Mouse (Mus musculus): Measurements from ENCODE around the gene Il17rc. TPM values are rescaled to one million over a fixed set of nuclear protein-coding genes. Genes with fewer than 3 reads are reported as not detected.

The Il17rc gene
- total RNA-seq, 2 experiments from 2014 or later: 19.9 to 26.9 TPM

- no peak for DNase-seq (ENCODE audit: low spot score in 2 of 2)
These were observed 19.4 kb upstream of the Il17rc start for GRCm38 (mm10) chr6:113451839-113452238.

- no peak for DNase-seq (ENCODE audit: low spot score in 2 of 2)
These were observed 16.2 kb upstream of the Il17rc start for GRCm38 (mm10) chr6:113455007-113455406.

- no peak for DNase-seq (ENCODE audit: low spot score in 2 of 2)
These were observed 13.2 kb upstream of the Il17rc start, which contains the start of gene Il17re for GRCm38 (mm10) chr6:113457952-113458534. Gene Il17re, plus strand, starts transcription at chr6:113458484.

GRCm38 (mm10) chr6:113458635-113459034, 12.6 kb upstream of the Il17rc start:
- DNase-seq (ENCODE audit: low spot score in 2 of 2): no peak

- DNase-seq (ENCODE audit: low spot score in 2 of 2): no peak
These were observed 7.2 kb upstream of the Il17rc start for GRCm38 (mm10) chr6:113464040-113464439.

- DNase-seq (ENCODE audit: low spot score in 2 of 2): no peak
These were observed 5.6 kb upstream of the Il17rc start for GRCm38 (mm10) chr6:113465602-113466001.

- no peak for DNase-seq (ENCODE audit: low spot score in 2 of 2)
These were observed 2.7 kb upstream of the Il17rc start for GRCm38 (mm10) chr6:113468512-113468911.

- DNase-seq (ENCODE audit: low spot score in 2 of 2): peak; percentile 43 to 57
These were observed 2.2 kb upstream of the Il17rc start for GRCm38 (mm10) chr6:113469021-113469420.

- peak; percentile 75 to 82 for DNase-seq (ENCODE audit: low spot score in 2 of 2)
These were observed 1.8 kb upstream of the Il17rc start for GRCm38 (mm10) chr6:113469432-113469831.

GRCm38 (mm10) chr6:113472061-113472460, 834 bp downstream of the Il17rc start:
- DNase-seq (ENCODE audit: low spot score in 2 of 2): no peak

GRCm38 (mm10) chr6:113473246-113473645, 2.0 kb downstream of the Il17rc start:
- no peak for DNase-seq (ENCODE audit: low spot score in 2 of 2)

- no peak for DNase-seq (ENCODE audit: low spot score in 2 of 2)
These were observed 2.5 kb downstream of the Il17rc start for GRCm38 (mm10) chr6:113473715-113474114.

- DNase-seq (ENCODE audit: low spot score in 2 of 2): no peak
These were observed 6.1 kb downstream of the Il17rc start for GRCm38 (mm10) chr6:113477353-113477752.

GRCm38 (mm10) chr6:113478906-113479305, 7.7 kb downstream of the Il17rc start:
- peak in 1 of 2 experiments; percentile 19 for DNase-seq (ENCODE audit: low spot score in 2 of 2)

- peak in 1 of 2 experiments; percentile 21 for DNase-seq (ENCODE audit: low spot score in 2 of 2)
These were observed 9.5 kb downstream of the Il17rc start for GRCm38 (mm10) chr6:113480555-113481373.

GRCm38 (mm10) chr6:113482477-113483099, 11.4 kb downstream of the Il17rc start:
- peak in 1 of 2 experiments; percentile 47 for DNase-seq (ENCODE audit: low spot score in 2 of 2)

GRCm38 (mm10) chr6:113483100-113483615, 11.9 kb downstream of the Il17rc start, which contains the start of gene Creld1:
Gene Creld1, plus strand, starts transcription at chr6:113483297.
- DNase-seq (ENCODE audit: low spot score in 2 of 2): peak; percentile 83 to 85

- DNase-seq (ENCODE audit: low spot score in 2 of 2): peak; percentile 24 to 36
These were observed 12.5 kb downstream of the Il17rc start for GRCm38 (mm10) chr6:113483729-113484128.

GRCm38 (mm10) chr6:113487125-113487576, 15.9 kb downstream of the Il17rc start:
- DNase-seq (ENCODE audit: low spot score in 2 of 2): no peak

GRCm38 (mm10) chr6:113489410-113489809, 18.2 kb downstream of the Il17rc start:
- DNase-seq (ENCODE audit: low spot score in 2 of 2): no peak

- DNase-seq (ENCODE audit: low spot score in 2 of 2): no peak
These were observed 21.1 kb downstream of the Il17rc start for GRCm38 (mm10) chr6:113492101-113492864.
